Mouse (Mus musculus) thymus, adult 2 months (tissue): ENCODE results near the gene Fbxo8.

ENCODE experiments used
- CTCF ChIP-seq: fragments of 200-500 bp; IDR thresholded peaks from 2 replicates; pipeline ENCODE4 v1.5.1; 2012; ENCODE audit warnings: mild to moderate bottlenecking, control low read depth, low read length, moderate library complexity, borderline replicate concordance; ENCODE audit not compliant: control insufficient read depth, poor library complexity, insufficient read depth; ENCODE audit errors: extremely low read depth
- POLR2A ChIP-seq: fragments of 200-500 bp; IDR thresholded peaks from 2 replicates; pipeline ENCODE4 v1.6.1; 2012; ENCODE audit warnings: mild to moderate bottlenecking, low read length, control low read depth, moderate library complexity; ENCODE audit not compliant: control insufficient read depth, poor library complexity, insufficient read depth; ENCODE audit errors: extremely low read depth

DNA sequence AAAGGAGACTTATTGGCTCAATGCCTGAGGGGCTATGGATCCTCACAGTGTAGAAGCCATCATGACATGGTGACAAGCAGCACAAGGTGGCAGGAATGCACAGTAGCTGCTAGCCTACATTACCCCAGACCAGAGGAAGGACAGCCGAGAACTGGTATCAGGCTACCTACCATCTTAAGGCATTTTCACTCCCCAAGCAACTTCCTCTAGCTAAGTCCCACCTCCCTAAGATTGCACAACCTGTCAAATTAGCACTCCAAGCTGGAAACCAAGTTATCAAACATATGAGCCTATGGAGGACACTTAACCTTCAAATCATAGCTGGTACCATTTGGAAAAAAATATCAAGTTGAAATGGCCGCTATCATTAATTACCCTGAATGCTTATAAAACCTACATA, 3.0 kb upstream of the Fbxo8 start:
- TF ChIP-seq CTCF = no peak
- no peak for TF ChIP-seq POLR2A
